Mouse (Mus musculus): Measurements from ENCODE around the gene Agrp. TPM values are rescaled to one million over a fixed set of nuclear protein-coding genes. Genes with fewer than 3 reads are reported as not detected.

The Agrp gene
- polyA plus RNA-seq, 1 experiment from 2014 or later: 0.73 TPM

GRCm38 (mm10) chr8:105546384-105547350, 90.5 kb downstream of the Agrp start:
- 68% methylated on average over 6 of the region's 6 CpGs for WGBS
- H3K36me3 ChIP-seq (ENCODE audit: control insufficient read depth, insufficient read depth, low read length): no peaks in the 10 kb centered on the region
- 0 out of 2 replicates have a peak, but pooled peaks cover 4% of the 10 kb centered on the region for H3K4me1 ChIP-seq (ENCODE audit: control insufficient read depth, insufficient read depth, low read length)
- H3K27ac ChIP-seq (replicated peaks; ENCODE audit: low read depth, low read length): no peak overlapping the region
- ATAC-seq (ENCODE audit: insufficient number of reproducible peaks, low FRiP score, low TSS enrichment, low read depth) (no peak), DNase-seq (ENCODE audit: low spot score) (peak; percentile 38)
- no peak overlapping the region for H3K4me3 ChIP-seq (ENCODE audit: low read depth, low read length)
- H3K9me3 ChIP-seq (ENCODE audit: control insufficient read depth, low read length): no peaks in the 10 kb centered on the region
- no peak overlapping the region for H3K9ac ChIP-seq (ENCODE audit: low read length)
- H3K27me3 ChIP-seq (ENCODE audit: control insufficient read depth, insufficient read depth, low read length): no peaks in the 10 kb centered on the region
- no peak overlapping the region for H3K4me2 ChIP-seq (ENCODE audit: low read depth, severe bottlenecking)

- WGBS: 86% methylated on average over 3 of the region's 3 CpGs
- no peak overlapping the region for H3K4me2 ChIP-seq (ENCODE audit: low read depth, severe bottlenecking)
- no peak overlapping the region for H3K27ac ChIP-seq (replicated peaks; ENCODE audit: low read depth, low read length)
- no peaks in the 10 kb centered on the region for H3K36me3 ChIP-seq (ENCODE audit: control insufficient read depth, insufficient read depth, low read length)
- 0 out of 2 replicates have a peak overlapping the region, but pooled peaks have one; percentile 13 for H3K9ac ChIP-seq (ENCODE audit: low read length)
- ATAC-seq (ENCODE audit: insufficient number of reproducible peaks, low FRiP score, low TSS enrichment, low read depth) (no peak), DNase-seq (ENCODE audit: low spot score) (no peak)
- H3K4me1 ChIP-seq (ENCODE audit: control insufficient read depth, insufficient read depth, low read length): 0 out of 2 replicates have a peak, but pooled peaks cover 4% of the 10 kb centered on the region
- H3K9me3 ChIP-seq (ENCODE audit: control insufficient read depth, low read length): no peaks in the 10 kb centered on the region
- no peak overlapping the region for H3K4me3 ChIP-seq (ENCODE audit: low read depth, low read length)
- H3K27me3 ChIP-seq (ENCODE audit: control insufficient read depth, insufficient read depth, low read length): no peaks in the 10 kb centered on the region
Observed at GRCm38 (mm10) chr8:105545249-105545648, 91.9 kb downstream of the Agrp start.

GRCm38 (mm10) chr8:105544544-105545205, 92.5 kb downstream of the Agrp start:
- 70% methylated on average over 7 of the region's 7 CpGs for WGBS
- Histone ChIP-seq H3K27me3 (ENCODE audit: control insufficient read depth, insufficient read depth, low read length) (no peaks in the 10 kb centered on the region), H3K27ac (replicated peaks; ENCODE audit: low read depth, low read length) (no peak overlapping the region), H3K36me3 (ENCODE audit: control insufficient read depth, insufficient read depth, low read length) (no peaks in the 10 kb centered on the region), H3K9me3 (ENCODE audit: control insufficient read depth, low read length) (no peaks in the 10 kb centered on the region), H3K4me1 (ENCODE audit: control insufficient read depth, insufficient read depth, low read length) (0 out of 2 replicates have a peak, but pooled peaks cover 4% of the 10 kb centered on the region), H3K9ac (ENCODE audit: low read length) (0 out of 2 replicates have a peak overlapping the region, but pooled peaks have one; percentile 13), H3K4me3 (ENCODE audit: low read depth, low read length) (no peak overlapping the region), H3K4me2 (ENCODE audit: low read depth, severe bottlenecking) (no peak overlapping the region)
- ATAC-seq (ENCODE audit: insufficient number of reproducible peaks, low FRiP score, low TSS enrichment, low read depth) (no peak), DNase-seq (ENCODE audit: low spot score) (no peak)

GRCm38 (mm10) chr8:105543703-105544102, 93.5 kb downstream of the Agrp start:
- DNase-seq (ENCODE audit: low spot score): no peak
- H3K27ac ChIP-seq (replicated peaks; ENCODE audit: low read depth, low read length): no peak overlapping the region
- 77% methylated on average over 1 of the region's 1 CpGs for WGBS
- 0 out of 2 replicates have a peak, but pooled peaks cover 4% of the 10 kb centered on the region for H3K4me1 ChIP-seq (ENCODE audit: control insufficient read depth, insufficient read depth, low read length)
- H3K27me3 ChIP-seq (ENCODE audit: control insufficient read depth, insufficient read depth, low read length): no peaks in the 10 kb centered on the region
- no peak overlapping the region for H3K4me3 ChIP-seq (ENCODE audit: low read depth, low read length)
- no peaks in the 10 kb centered on the region for H3K36me3 ChIP-seq (ENCODE audit: control insufficient read depth, insufficient read depth, low read length)
- no peaks in the 10 kb centered on the region for H3K9me3 ChIP-seq (ENCODE audit: control insufficient read depth, low read length)
- H3K4me2 ChIP-seq (ENCODE audit: low read depth, severe bottlenecking): no peak overlapping the region
- H3K9ac ChIP-seq (ENCODE audit: low read length): no peak overlapping the region
- no peak for ATAC-seq (ENCODE audit: insufficient number of reproducible peaks, low FRiP score, low TSS enrichment, low read depth)

GRCm38 (mm10) chr8:105542808-105543207, 94.4 kb downstream of the Agrp start:
- Histone ChIP-seq H3K27me3 (ENCODE audit: control insufficient read depth, insufficient read depth, low read length) (no peaks in the 10 kb centered on the region), H3K36me3 (ENCODE audit: control insufficient read depth, insufficient read depth, low read length) (no peaks in the 10 kb centered on the region), H3K4me1 (ENCODE audit: control insufficient read depth, insufficient read depth, low read length) (0 out of 2 replicates have a peak, but pooled peaks cover 4% of the 10 kb centered on the region), H3K4me2 (ENCODE audit: low read depth, severe bottlenecking) (no peak overlapping the region), H3K9ac (ENCODE audit: low read length) (no peak overlapping the region), H3K4me3 (ENCODE audit: low read depth, low read length) (no peak overlapping the region), H3K27ac (replicated peaks; ENCODE audit: low read depth, low read length) (no peak overlapping the region), H3K9me3 (ENCODE audit: control insufficient read depth, low read length) (no peaks in the 10 kb centered on the region)
- DNase-seq (ENCODE audit: low spot score) (no peak), ATAC-seq (ENCODE audit: insufficient number of reproducible peaks, low FRiP score, low TSS enrichment, low read depth) (no peak)
- WGBS: 92% methylated on average over 2 of the region's 2 CpGs

- DNase-seq (ENCODE audit: low spot score) (no peak), ATAC-seq (ENCODE audit: insufficient number of reproducible peaks, low FRiP score, low TSS enrichment, low read depth) (no peak)
- no peak overlapping the region for H3K4me2 ChIP-seq (ENCODE audit: low read depth, severe bottlenecking)
- H3K27me3 ChIP-seq (ENCODE audit: control insufficient read depth, insufficient read depth, low read length): no peaks in the 10 kb centered on the region
- 0 out of 2 replicates have a peak, but pooled peaks cover 2% of the 10 kb centered on the region for H3K4me1 ChIP-seq (ENCODE audit: control insufficient read depth, insufficient read depth, low read length)
- peaks cover 3% of the 10 kb centered on the region; the same call in 1 of the 2 replicates for H3K36me3 ChIP-seq (ENCODE audit: control insufficient read depth, insufficient read depth, low read length)
- 83% methylated on average over 3 of the region's 3 CpGs for WGBS
- H3K9ac ChIP-seq (ENCODE audit: low read length): no peak overlapping the region
- no peak overlapping the region for H3K4me3 ChIP-seq (ENCODE audit: low read depth, low read length)
- no peaks in the 10 kb centered on the region for H3K9me3 ChIP-seq (ENCODE audit: control insufficient read depth, low read length)
- no peak overlapping the region for H3K27ac ChIP-seq (replicated peaks; ENCODE audit: low read depth, low read length)
Observed at GRCm38 (mm10) chr8:105542032-105542656, 95.0 kb downstream of the Agrp start.

- Histone ChIP-seq H3K4me2 (ENCODE audit: low read depth, severe bottlenecking) (no peak overlapping the region), H3K36me3 (ENCODE audit: control insufficient read depth, insufficient read depth, low read length) (peaks cover 4% of the 10 kb centered on the region; the same call in 1 of the 2 replicates), H3K4me1 (ENCODE audit: control insufficient read depth, insufficient read depth, low read length) (peaks cover under 1% of the 10 kb centered on the region), H3K27me3 (ENCODE audit: control insufficient read depth, insufficient read depth, low read length) (no peaks in the 10 kb centered on the region), H3K9me3 (ENCODE audit: control insufficient read depth, low read length) (no peaks in the 10 kb centered on the region), H3K27ac (replicated peaks; ENCODE audit: low read depth, low read length) (no peak overlapping the region), H3K4me3 (ENCODE audit: low read depth, low read length) (no peak overlapping the region), H3K9ac (ENCODE audit: low read length) (no peak overlapping the region)
- DNase-seq (ENCODE audit: low spot score) (no peak), ATAC-seq (ENCODE audit: insufficient number of reproducible peaks, low FRiP score, low TSS enrichment, low read depth) (no peak)
- 82% methylated on average over 4 of the region's 4 CpGs for WGBS
Observed at GRCm38 (mm10) chr8:105538940-105539339, 98.3 kb downstream of the Agrp start.

All from limb, embryonic 11.5 days (tissue).